Mouse (Mus musculus) hindbrain, postnatal 0 days (tissue): ENCODE data around the gene Rbm47. TPM values are rescaled to one million over a fixed set of nuclear protein-coding genes. Genes with fewer than 3 reads are reported as not detected.

Experiments used
- ATAC-seq: fragments of 200-750 bp; cut with Nextera tagmentation; 2 replicates; pipeline ENCODE4 v1.8.0; 2017; ENCODE audit warnings: mild to moderate bottlenecking, moderate TSS enrichment, moderate library complexity
- DNase-seq: peaks from one replicate; pipeline ENCODE4 v3.0.0-alpha.2; 2015; ENCODE audit warnings: low spot score
- H3K27ac ChIP-seq: fragments of 300-500 bp; sonication (generic); 2 replicates; pipeline ENCODE4 v1.5.1; 2014; ENCODE audit warnings: mild to moderate bottlenecking
- H3K27me3 ChIP-seq: fragments of 300-500 bp; sonication (generic); 2 replicates; pipeline ENCODE4 v1.6.1; 2014; ENCODE audit warnings: low read length, mixed read lengths; ENCODE audit not compliant: insufficient read depth
- H3K36me3 ChIP-seq: fragments of 300-500 bp; sonication (generic); 2 replicates; pipeline ENCODE4 v1.6.1; 2014; ENCODE audit warnings: low read length, mixed read lengths; ENCODE audit not compliant: insufficient read depth
- H3K4me1 ChIP-seq: fragments of 300-500 bp; sonication (generic); 2 replicates; pipeline ENCODE4 v1.6.1; 2014; ENCODE audit warnings: antibody characterized with exemption, low read length, mixed read lengths; ENCODE audit not compliant: insufficient read depth
- H3K4me2 ChIP-seq: fragments of 300-500 bp; sonication (generic); 2 replicates; pipeline ENCODE4 v1.6.1; 2014; ENCODE audit warnings: low read depth, mild to moderate bottlenecking, low read length, moderate library complexity, mixed read lengths
- H3K4me3 ChIP-seq: fragments of 300-500 bp; sonication (generic); 2 replicates; pipeline ENCODE4 v1.5.1; 2014; ENCODE audit warnings: low read length
- H3K9ac ChIP-seq: fragments of 300-500 bp; sonication (generic); replicated peaks from 2 replicates; pipeline ENCODE4 v1.6.1; 2014; ENCODE audit warnings: mild to moderate bottlenecking, low read length, moderate library complexity, mixed read lengths
- H3K9me3 ChIP-seq: fragments of 300-500 bp; sonication (generic); 2 replicates; pipeline ENCODE4 v1.6.1; 2016; ENCODE audit warnings: low read length, mixed read lengths
- CTCF ChIP-seq: IDR thresholded peaks from 2 replicates; pipeline ENCODE4 v1.5.1; 2016; ENCODE audit warnings: antibody characterized with exemption, control low read depth, low read depth
- WGBS: fragments of 180-500 bp; shearing (Covaris S2); extraction: QIAGEN DNeasy Blood & Tissue Kit; methylation state at CpG from one replicate; pipeline ENCODE4 v1.1.7; 2014; 5-methylcytosine and 5-hydroxymethylcytosine counted together
- polyA plus RNA-seq: library from polyadenylated mRNA; unstranded; fragments of >200 nt; fragmentation: Nextera tagmentation; extraction: Ambion mirVana; gene quantifications from 2 replicates; pipeline ENCODE4 v1.2.1, GENCODE M21; 2015
- total RNA-seq: library from RNA; depleted of rRNA; stranded (reverse); fragments of >200 nt; gene quantifications from 2 replicates; pipeline ENCODE4 v1.2.3, GENCODE M21; 2014

Rbm47 gene
- total and polyA plus RNA-seq, 2 experiments from 2014 or later = 2.5 to 5.0 TPM

- no peaks in the 10 kb centered on the region for H3K27me3 ChIP-seq
- no peaks in the 10 kb centered on the region for H3K36me3 ChIP-seq
- TF ChIP-seq CTCF = peak; percentile 68
- peak; percentile 74 for DNase-seq
- H3K4me1 ChIP-seq = no peaks in the 10 kb centered on the region
- no peak overlapping the region for H3K4me3 ChIP-seq
- H3K9ac ChIP-seq = no peak overlapping the region
- no peak overlapping the region for H3K27ac ChIP-seq
- 30% methylated on average over 7 of the region's 7 CpGs for WGBS
- no peaks in the 10 kb centered on the region for H3K9me3 ChIP-seq
- no peak overlapping the region for H3K4me2 ChIP-seq
- ATAC-seq = no peak
Observed at GRCm38 (mm10) chr5:66083350-66083749, 89.6 kb downstream of the Rbm47 start.

DNA sequence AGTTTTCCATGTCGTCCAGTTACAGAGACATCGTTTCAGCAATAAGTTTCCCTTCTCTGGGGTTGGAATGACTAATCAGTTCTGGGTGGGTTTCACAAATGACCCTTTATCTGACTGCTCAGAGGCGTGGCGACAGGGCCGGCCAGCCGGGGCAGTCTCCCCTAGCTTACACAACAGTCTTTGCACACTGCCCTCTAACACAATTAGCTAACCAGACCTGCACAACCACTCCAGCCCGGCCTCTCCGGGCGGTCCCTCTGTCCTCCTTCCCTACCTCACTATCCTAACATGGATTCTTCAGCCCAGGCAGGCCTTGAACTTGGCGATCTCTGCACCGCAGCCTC, 90.7 kb downstream of the Rbm47 start:
- no peak for TF ChIP-seq CTCF
- Histone ChIP-seq H3K36me3 (no peaks in the 10 kb centered on the region), H3K4me2 (no peak overlapping the region), H3K4me3 (no peak overlapping the region), H3K9ac (no peak overlapping the region), H3K4me1 (no peaks in the 10 kb centered on the region), H3K27ac (no peak overlapping the region), H3K9me3 (no peaks in the 10 kb centered on the region), H3K27me3 (no peaks in the 10 kb centered on the region)
- DNase-seq = no peak
- 73% methylated on average over 11 of the region's 11 CpGs for WGBS
- ATAC-seq = no peak

DNA sequence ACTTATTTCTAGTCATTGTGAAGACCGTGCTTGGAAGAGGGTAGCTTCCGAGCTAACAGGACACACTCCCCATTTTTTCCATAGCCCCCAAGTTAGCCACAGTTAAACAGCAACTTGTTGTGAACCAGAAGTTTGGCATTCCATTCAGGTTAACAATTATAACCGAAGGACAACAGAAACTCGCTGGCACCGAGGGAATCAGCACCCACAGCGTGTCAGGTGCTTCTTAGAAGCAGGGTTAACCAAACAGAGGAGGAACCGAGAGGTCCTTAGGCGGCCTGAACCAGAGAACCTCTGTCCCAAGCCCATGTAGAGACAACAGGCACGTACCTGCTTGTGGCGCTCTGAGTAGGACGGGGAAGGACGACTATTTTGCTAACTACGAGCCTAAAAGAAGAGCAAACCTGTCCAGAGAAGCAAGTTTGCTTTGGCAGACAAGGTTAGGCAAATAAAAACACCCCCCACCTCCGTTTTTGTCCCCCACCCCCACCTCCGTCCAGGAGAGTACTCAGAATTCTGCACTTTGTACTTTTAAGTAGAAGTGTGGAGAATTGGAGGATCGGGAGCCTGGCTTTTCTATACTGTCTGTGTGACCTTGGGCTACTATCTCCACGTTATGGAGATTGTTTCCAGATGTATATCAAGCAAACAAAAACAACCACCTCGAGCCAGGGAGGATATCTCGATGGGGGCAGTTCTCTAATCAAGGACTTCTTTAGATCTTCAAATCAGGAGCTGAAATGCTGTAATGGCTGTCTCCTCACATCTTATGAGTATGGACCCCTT, 91.3 kb downstream of the Rbm47 start:
- DNase-seq (no peak), ATAC-seq (no peak)
- no peaks in the 10 kb centered on the region for H3K4me1 ChIP-seq
- no peak overlapping the region for H3K27ac ChIP-seq
- no peak overlapping the region for H3K4me2 ChIP-seq
- no peak overlapping the region for H3K4me3 ChIP-seq
- no peaks in the 10 kb centered on the region for H3K27me3 ChIP-seq
- no peaks in the 10 kb centered on the region for H3K9me3 ChIP-seq
- 81% methylated on average over 19 of the region's 19 CpGs for WGBS
- no peak overlapping the region for H3K9ac ChIP-seq
- no peak for TF ChIP-seq CTCF
- H3K36me3 ChIP-seq = no peaks in the 10 kb centered on the region

GRCm38 (mm10) chr5:66080529-66081220, 92.2 kb downstream of the Rbm47 start:
- Histone ChIP-seq H3K36me3 (no peaks in the 10 kb centered on the region), H3K4me1 (no peaks in the 10 kb centered on the region), H3K27me3 (no peaks in the 10 kb centered on the region), H3K9me3 (no peaks in the 10 kb centered on the region), H3K9ac (no peak overlapping the region), H3K27ac (no peak overlapping the region), H3K4me3 (no peak overlapping the region), H3K4me2 (no peak overlapping the region)
- 84% methylated on average over 17 of the region's 17 CpGs for WGBS
- DNase-seq (no peak), ATAC-seq (no peak)
- TF ChIP-seq CTCF = no peak

- Histone ChIP-seq H3K27me3 (no peaks in the 10 kb centered on the region), H3K4me3 (no peak overlapping the region), H3K27ac (no peak overlapping the region), H3K9me3 (no peaks in the 10 kb centered on the region), H3K4me2 (no peak overlapping the region), H3K4me1 (no peaks in the 10 kb centered on the region), H3K9ac (no peak overlapping the region), H3K36me3 (no peaks in the 10 kb centered on the region)
- no peak for TF ChIP-seq CTCF
- 89% methylated on average over 9 of the region's 9 CpGs for WGBS
- ATAC-seq (no peak), DNase-seq (no peak)
Observed at GRCm38 (mm10) chr5:66079358-66080179, 93.3 kb downstream of the Rbm47 start.

DNA sequence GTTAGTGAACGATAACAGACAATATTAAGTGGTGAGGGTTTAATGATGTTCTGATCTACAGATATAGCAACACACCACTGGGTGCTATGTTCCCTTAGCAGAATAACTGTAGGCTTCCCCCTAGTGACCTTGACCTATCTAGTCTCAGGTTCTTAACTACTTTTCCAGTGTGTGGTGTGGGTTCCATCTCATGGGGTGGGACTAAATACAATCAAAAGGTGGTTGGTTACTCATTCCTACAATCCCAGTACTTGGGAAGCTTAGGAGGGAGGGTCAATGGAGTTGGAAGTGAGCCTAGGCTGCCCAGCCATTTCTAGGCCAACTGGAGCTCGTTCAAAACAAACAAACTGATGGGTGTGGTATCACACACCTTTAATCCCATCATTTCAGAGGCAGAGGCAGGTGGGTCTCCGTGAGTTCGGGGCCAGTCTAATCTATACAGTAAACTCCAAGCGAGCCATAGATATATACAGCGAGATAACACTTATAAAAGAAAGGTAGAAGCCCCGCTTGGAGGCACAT, 94.4 kb downstream of the Rbm47 start:
- Histone ChIP-seq H3K36me3 (no peaks in the 10 kb centered on the region), H3K4me2 (no peak overlapping the region)

More for the DNA sequence above, 94.4 kb downstream of the Rbm47 start:
- Histone ChIP-seq H3K9ac (no peak overlapping the region), H3K27me3 (no peaks in the 10 kb centered on the region), H3K4me3 (no peak overlapping the region), H3K4me1 (no peaks in the 10 kb centered on the region), H3K9me3 (no peaks in the 10 kb centered on the region), H3K27ac (no peak overlapping the region)
- TF ChIP-seq CTCF = no peak
- DNase-seq (no peak), ATAC-seq (no peak)
- 94% methylated on average over 7 of the region's 7 CpGs for WGBS
